Mouse (Mus musculus) spleen, adult 2 months (tissue): ENCODE measurements around the gene 2410004P03Rik.

Experiments used
- CTCF ChIP-seq: fragments of 200-500 bp; IDR thresholded peaks from 2 replicates; pipeline ENCODE4 v1.5.1; 2011; ENCODE audit warnings: mild to moderate bottlenecking, inconsistent platforms; ENCODE audit not compliant: insufficient read depth, insufficient read length, insufficient replicate concordance; ENCODE audit errors: extremely low read depth
- POLR2A ChIP-seq: fragments of 200-500 bp; IDR thresholded peaks from 2 replicates; pipeline ENCODE4 v1.6.1; 2011; ENCODE audit warnings: low read depth, low read length, inconsistent platforms

GRCm38 (mm10) chr12:17057110-17057509, 45.6 kb upstream of the 2410004P03Rik start:
- TF ChIP-seq POLR2A (no peak), CTCF (no peak)
